Mouse (Mus musculus) embryonic facial prominence, embryonic 15.5 days (tissue): Measurements from ENCODE around the gene Sgpl1. TPM values are rescaled to one million over a fixed set of nuclear protein-coding genes. Genes with fewer than 3 reads are reported as not detected.

Source experiments
- ATAC-seq: fragments of 200-750 bp; cut with Nextera tagmentation; 2 replicates; pipeline ENCODE4 v1.8.0; 2017; ENCODE audit warnings: low read depth, moderate TSS enrichment; ENCODE audit not compliant: insufficient number of reproducible peaks, low FRiP score, low TSS enrichment
- H3K27ac ChIP-seq: fragments of 300-500 bp; sonication (generic); replicated peaks from 2 replicates; pipeline ENCODE4 v1.5.1; 2015; ENCODE audit warnings: mild to moderate bottlenecking, inconsistent platforms
- H3K27me3 ChIP-seq: fragments of 300-500 bp; sonication (generic); 2 replicates; pipeline ENCODE4 v1.6.1; 2015; ENCODE audit warnings: inconsistent platforms
- H3K36me3 ChIP-seq: fragments of 300-500 bp; sonication (generic); 2 replicates; pipeline ENCODE4 v1.6.1; 2015; ENCODE audit warnings: mild to moderate bottlenecking, inconsistent platforms
- H3K4me1 ChIP-seq: fragments of 300-500 bp; sonication (generic); 2 replicates; pipeline ENCODE4 v1.6.1; 2015; ENCODE audit warnings: inconsistent platforms
- H3K4me2 ChIP-seq: fragments of 300-500 bp; sonication (generic); replicated peaks from 2 replicates; pipeline ENCODE4 v1.6.1; 2015; ENCODE audit warnings: mild to moderate bottlenecking, inconsistent platforms
- H3K4me3 ChIP-seq: fragments of 300-500 bp; sonication (generic); replicated peaks from 2 replicates; pipeline ENCODE4 v1.5.1; 2015; ENCODE audit warnings: mild to moderate bottlenecking, inconsistent platforms
- H3K9ac ChIP-seq: fragments of 300-500 bp; sonication (generic); 2 replicates; pipeline ENCODE4 v1.6.1; 2015; ENCODE audit warnings: inconsistent platforms
- H3K9me3 ChIP-seq: fragments of 300-500 bp; sonication (generic); replicated peaks from 2 replicates; pipeline ENCODE4 v1.6.1; 2016; ENCODE audit warnings: inconsistent platforms
- WGBS: fragments of 180-500 bp; shearing (Covaris S2); methylation state at CpG from one replicate; pipeline ENCODE4 v1.1.7; 2015; 5-methylcytosine and 5-hydroxymethylcytosine counted together
- polyA plus RNA-seq: library from polyadenylated mRNA; unstranded; fragments of >200 nt; fragmentation: Nextera tagmentation; extraction: Ambion mirVana; gene quantifications from 2 replicates; pipeline ENCODE4 v1.2.1, GENCODE M21; 2015

Sgpl1 gene
- polyA plus RNA-seq: 63.4 and 66.7 TPM in 2 replicates

DNA sequence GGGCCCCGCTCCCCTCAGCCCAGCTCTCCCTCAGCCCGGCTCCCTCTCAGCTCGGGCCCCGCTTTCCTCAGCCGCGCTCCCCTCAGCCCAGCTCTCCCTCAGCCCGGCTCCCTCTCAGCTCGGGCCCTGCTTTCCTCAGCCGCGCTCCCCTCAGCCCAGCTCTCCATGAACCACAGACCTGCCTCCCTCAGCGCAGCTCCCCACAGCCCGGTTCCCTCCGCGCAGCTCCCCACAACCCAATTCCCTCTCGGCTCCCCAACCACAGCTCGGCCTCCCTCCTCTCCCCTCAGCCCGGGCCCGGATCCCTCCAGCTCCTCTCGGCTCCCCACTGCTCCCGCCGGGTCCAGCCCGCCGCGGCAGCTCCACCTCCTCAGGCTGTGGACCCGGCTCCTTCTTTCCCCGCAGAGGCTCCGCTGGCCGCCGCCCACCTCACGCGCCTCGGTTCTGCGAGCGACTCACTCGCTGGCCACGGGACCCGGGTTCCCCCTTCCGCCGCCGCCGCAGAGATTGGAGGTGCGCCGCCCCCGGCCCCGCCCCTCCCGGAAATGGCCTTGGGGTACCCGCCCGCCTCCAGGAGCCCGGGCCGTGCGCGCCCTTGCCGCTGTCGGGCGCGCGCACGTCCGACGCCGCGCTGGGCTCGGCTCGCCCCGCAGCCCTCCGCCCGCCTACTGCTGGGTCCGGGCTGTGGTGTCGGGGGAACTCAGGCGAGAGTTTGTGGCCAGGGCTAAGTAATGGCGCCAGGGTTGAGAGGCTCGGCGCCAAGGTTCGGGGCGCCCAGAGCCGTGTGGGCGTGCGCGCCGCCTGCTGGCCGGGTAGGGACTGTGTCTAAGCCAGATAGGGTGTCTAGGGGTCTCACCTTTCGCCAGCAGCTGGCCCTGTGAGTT, at the start of gene Sgpl1:
Gene Sgpl1, minus strand, starts transcription at position 547 of the 884 bp plus-strand sequence.
- H3K9me3 ChIP-seq: no peaks in the 10 kb centered on the region
- under 1% methylated on average over 82 of the region's 82 CpGs for WGBS
- H3K27ac ChIP-seq: peak within 1 kb of the TSS; percentile 96
- peak within 1 kb of the TSS; percentile 94 for H3K4me2 ChIP-seq
- H3K9ac ChIP-seq: peak within 1 kb of the TSS; percentile 94
- peaks cover 9% of the 10 kb centered on the region for H3K4me1 ChIP-seq
- no peaks in the 10 kb centered on the region for H3K27me3 ChIP-seq
- H3K4me3 ChIP-seq: peak within 1 kb of the TSS; percentile 92
- H3K36me3 ChIP-seq: no peaks in the 10 kb centered on the region
- ATAC-seq: peak; percentile 92

DNA sequence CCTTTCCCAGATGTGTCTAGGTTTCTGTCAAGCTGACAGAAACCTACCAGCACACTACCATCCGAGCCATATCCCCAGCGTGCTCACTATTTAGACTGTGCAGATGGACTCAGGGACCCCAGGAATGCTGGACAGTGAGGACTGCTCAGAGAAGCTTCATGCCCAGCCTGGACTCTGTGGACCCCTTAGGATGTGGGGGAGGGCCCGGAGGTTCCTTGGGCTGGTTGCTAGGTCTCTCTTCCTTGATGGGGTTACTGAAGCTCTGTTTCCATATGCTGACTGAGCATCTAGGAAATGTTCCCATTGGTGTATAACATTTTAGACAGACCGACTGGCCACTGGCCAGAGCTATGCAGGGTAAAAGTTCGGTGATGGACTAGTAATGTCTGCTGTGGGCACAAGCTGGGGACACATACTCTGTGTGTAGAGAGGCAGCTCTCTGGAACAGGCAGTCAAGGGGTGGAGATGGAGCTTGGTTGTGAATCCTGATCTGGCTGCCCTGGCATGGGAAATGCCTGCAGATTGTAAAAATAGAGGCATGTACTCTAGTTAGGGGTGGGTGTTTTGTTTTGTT, 48.3 kb upstream of the Sgpl1 start:
- 83% methylated on average over 5 of the region's 5 CpGs for WGBS
- Histone ChIP-seq H3K27ac (no peak overlapping the region), H3K4me2 (no peak overlapping the region), H3K9ac (no peak overlapping the region), H3K27me3 (no peaks in the 10 kb centered on the region), H3K9me3 (no peaks in the 10 kb centered on the region), H3K4me1 (0 out of 2 replicates have a peak, but pooled peaks cover 4% of the 10 kb centered on the region), H3K36me3 (no peaks in the 10 kb centered on the region), H3K4me3 (no peak overlapping the region)
- no peak for ATAC-seq

DNA sequence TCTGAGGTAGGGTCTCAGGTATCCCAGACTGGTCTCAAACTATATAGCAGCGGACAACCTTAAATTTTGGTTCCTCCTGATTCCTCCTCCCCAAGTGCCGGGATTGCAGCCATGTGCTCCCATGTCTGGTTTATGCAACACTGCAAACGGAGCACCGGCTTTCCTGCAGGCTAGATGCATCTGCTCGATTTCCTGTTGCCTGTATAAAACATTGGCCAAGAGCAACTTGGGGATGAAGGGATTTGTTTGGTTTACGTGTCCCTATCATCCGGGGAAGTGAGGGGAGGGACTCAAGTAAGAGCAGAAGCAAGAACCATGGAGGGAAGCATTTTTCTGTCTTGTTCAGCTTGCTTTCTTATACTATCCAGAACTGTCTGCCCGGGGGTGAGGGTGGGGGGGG, 47.7 kb upstream of the Sgpl1 start:
- Histone ChIP-seq H3K4me1 (0 out of 2 replicates have a peak, but pooled peaks cover 4% of the 10 kb centered on the region), H3K4me2 (no peak overlapping the region), H3K9me3 (no peaks in the 10 kb centered on the region), H3K27ac (no peak overlapping the region), H3K4me3 (no peak overlapping the region), H3K9ac (no peak overlapping the region), H3K27me3 (no peaks in the 10 kb centered on the region), H3K36me3 (no peaks in the 10 kb centered on the region)
- no peak for ATAC-seq
- WGBS: 68% methylated on average over 8 of the region's 8 CpGs

DNA sequence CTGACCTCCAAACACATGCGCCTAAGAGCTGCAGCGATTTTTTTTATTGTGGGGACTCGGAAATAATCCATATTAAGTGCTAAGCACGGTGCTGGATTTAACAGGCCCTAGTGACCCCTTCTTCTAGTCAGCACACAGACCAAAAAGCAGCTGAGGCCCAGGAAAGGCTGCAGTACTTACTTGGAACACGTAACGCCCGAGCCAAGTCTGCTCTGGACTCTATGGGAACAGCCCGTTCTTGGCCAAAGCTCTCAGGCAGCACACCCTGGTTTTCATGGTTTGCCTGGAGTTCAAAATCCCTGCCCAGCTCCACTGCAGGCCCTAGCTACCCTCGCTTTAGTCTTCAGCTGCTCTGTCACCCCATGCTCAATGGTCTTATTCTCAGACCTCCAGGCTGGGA, 47.1 kb upstream of the Sgpl1 start:
- WGBS: 78% methylated on average over 9 of the region's 9 CpGs
- no peak overlapping the region for H3K27ac ChIP-seq
- ATAC-seq: no peak
- H3K9me3 ChIP-seq: no peaks in the 10 kb centered on the region
- H3K4me1 ChIP-seq: 0 out of 2 replicates have a peak, but pooled peaks cover under 1% of the 10 kb centered on the region
- no peak overlapping the region for H3K4me3 ChIP-seq
- H3K4me2 ChIP-seq: no peak overlapping the region
- H3K27me3 ChIP-seq: no peaks in the 10 kb centered on the region
- no peaks in the 10 kb centered on the region for H3K36me3 ChIP-seq
- no peak overlapping the region for H3K9ac ChIP-seq

DNA sequence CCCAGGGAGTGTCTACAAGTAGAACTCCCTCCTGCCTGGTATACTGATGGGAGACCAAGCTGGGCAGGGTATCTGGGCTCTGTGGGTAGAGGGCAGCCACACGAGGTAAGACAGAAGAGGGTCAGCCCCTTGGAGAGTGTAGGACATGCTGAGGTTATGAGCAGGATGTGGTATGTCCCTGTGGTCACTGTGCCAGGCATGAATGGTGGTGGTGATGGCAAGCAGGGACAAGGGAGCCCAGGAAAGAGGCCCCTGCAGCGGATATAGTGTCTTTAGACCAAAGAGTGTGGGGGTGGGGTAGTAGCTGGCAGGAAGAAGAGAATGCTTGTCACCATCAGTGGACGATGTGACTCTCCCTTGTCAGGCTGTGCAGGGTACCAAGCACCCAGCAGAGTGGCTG, 40.5 kb upstream of the Sgpl1 start:
- Histone ChIP-seq H3K36me3 (no peaks in the 10 kb centered on the region), H3K9ac (no peak overlapping the region), H3K4me1 (no peaks in the 10 kb centered on the region), H3K4me3 (no peak overlapping the region), H3K27ac (no peak overlapping the region), H3K27me3 (no peaks in the 10 kb centered on the region), H3K9me3 (no peaks in the 10 kb centered on the region), H3K4me2 (no peak overlapping the region)
- 57% methylated on average over 3 of the region's 3 CpGs for WGBS
- no peak for ATAC-seq

DNA sequence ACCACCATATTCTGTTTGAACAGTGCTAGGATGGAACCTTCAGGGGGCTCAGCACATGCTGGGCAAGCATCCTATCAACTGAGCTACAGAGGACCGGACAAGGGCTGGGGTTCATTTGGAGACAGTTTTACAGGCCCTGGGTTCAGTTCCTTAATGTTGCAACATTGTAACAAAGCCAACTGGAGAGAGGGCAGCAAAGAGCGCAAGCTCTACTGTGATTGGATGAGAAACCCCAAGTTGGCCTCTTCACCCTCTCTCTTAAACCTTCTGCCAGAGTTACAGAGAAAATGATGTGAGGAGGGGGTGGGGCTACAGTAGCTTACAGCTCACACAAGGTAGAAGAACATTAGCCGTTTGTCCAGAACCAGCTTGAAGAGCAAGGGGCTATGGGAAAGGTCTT, 39.5 kb upstream of the Sgpl1 start:
- no peak for ATAC-seq
- no peak overlapping the region for H3K4me3 ChIP-seq
- no peaks in the 10 kb centered on the region for H3K9me3 ChIP-seq
- WGBS: 80% methylated on average over 3 of the region's 3 CpGs
- no peaks in the 10 kb centered on the region for H3K27me3 ChIP-seq
- no peak overlapping the region for H3K27ac ChIP-seq
- no peaks in the 10 kb centered on the region for H3K36me3 ChIP-seq
- no peaks in the 10 kb centered on the region for H3K4me1 ChIP-seq
- H3K4me2 ChIP-seq: no peak overlapping the region
- no peak overlapping the region for H3K9ac ChIP-seq

DNA sequence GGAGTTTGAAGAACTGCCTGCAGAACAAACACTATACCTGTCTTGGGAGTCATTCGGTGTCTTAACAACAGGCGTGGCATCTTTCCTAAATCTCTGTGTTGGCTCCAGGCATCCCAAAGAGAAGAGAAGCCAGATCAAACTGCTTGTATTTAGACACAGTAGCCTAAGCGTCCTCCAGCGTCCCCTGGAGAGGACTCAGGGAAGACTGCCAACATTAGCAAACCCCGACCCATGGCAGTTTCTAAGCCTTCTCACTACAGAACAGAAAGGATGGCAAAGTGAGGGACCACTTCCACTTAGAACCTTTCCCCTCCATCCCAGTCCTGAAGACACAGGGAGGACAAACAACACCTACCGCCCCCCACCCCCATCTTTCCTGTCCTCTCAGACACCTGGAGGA, 32.4 kb upstream of the Sgpl1 start:
- H3K4me2 ChIP-seq: no peak overlapping the region
- 56% methylated on average over 6 of the region's 6 CpGs for WGBS
- H3K36me3 ChIP-seq: no peaks in the 10 kb centered on the region
- no peak overlapping the region for H3K4me3 ChIP-seq
- no peak overlapping the region for H3K27ac ChIP-seq
- no peak for ATAC-seq
- no peak overlapping the region for H3K9ac ChIP-seq
- peaks cover 8% of the 10 kb centered on the region for H3K4me1 ChIP-seq
- H3K9me3 ChIP-seq: no peaks in the 10 kb centered on the region
- peaks cover 2% of the 10 kb centered on the region for H3K27me3 ChIP-seq

DNA sequence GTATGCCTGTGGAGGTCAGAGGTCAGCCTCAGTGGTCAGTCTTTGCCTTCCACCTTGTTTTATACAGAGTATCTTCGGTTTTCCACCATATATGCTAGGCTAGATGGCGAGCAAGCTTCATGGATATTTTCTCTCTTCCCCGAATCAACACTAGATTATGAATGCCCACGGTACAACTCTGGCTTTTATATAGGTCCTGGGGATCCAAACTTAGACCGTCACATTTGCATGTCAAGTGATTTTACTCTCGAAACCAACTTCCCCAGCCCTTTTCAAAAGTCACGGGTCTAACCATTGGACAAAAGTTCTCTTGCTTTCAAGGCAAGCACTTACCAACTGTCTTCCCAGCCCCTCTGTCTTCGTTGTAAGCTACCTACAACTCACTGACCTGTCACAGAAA, 31.2 kb upstream of the Sgpl1 start:
- 85% methylated on average over 8 of the region's 8 CpGs for WGBS
- H3K27me3 ChIP-seq: peaks cover 2% of the 10 kb centered on the region
- no peak for ATAC-seq

DNA sequence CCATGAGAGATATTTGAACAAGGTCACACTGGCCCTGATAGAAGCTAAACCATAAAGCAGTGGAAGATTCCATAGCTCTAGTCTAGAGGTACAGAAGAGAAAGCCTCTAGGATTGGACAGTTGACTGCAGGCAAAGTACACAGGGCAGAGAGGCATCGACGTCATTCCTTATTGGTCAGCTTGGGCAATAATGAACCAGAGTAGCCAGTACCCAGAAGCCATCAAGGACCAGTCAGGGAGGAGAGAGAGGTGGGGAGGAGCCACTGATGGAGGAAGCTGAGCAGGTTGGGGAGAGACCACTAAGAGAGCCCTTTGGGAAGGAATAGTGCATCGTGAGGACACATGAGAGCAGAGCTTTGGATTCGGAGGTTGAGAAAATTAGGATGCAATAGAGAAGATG, 30.2 kb upstream of the Sgpl1 start:
- Histone ChIP-seq H3K36me3 (no peaks in the 10 kb centered on the region), H3K4me1 (peaks cover 8% of the 10 kb centered on the region), H3K27me3 (peaks cover 2% of the 10 kb centered on the region), H3K9ac (no peak overlapping the region), H3K27ac (no peak overlapping the region), H3K9me3 (no peaks in the 10 kb centered on the region), H3K4me3 (no peak overlapping the region), H3K4me2 (no peak overlapping the region)
- no peak for ATAC-seq
- WGBS: 81% methylated on average over 4 of the region's 4 CpGs

More for the DNA sequence above, 31.2 kb upstream of the Sgpl1 start:
- no peak overlapping the region for H3K27ac ChIP-seq
- peaks cover 8% of the 10 kb centered on the region for H3K4me1 ChIP-seq
- no peaks in the 10 kb centered on the region for H3K9me3 ChIP-seq
- H3K4me2 ChIP-seq: no peak overlapping the region
- no peak overlapping the region for H3K4me3 ChIP-seq
- H3K36me3 ChIP-seq: no peaks in the 10 kb centered on the region
- no peak overlapping the region for H3K9ac ChIP-seq

DNA sequence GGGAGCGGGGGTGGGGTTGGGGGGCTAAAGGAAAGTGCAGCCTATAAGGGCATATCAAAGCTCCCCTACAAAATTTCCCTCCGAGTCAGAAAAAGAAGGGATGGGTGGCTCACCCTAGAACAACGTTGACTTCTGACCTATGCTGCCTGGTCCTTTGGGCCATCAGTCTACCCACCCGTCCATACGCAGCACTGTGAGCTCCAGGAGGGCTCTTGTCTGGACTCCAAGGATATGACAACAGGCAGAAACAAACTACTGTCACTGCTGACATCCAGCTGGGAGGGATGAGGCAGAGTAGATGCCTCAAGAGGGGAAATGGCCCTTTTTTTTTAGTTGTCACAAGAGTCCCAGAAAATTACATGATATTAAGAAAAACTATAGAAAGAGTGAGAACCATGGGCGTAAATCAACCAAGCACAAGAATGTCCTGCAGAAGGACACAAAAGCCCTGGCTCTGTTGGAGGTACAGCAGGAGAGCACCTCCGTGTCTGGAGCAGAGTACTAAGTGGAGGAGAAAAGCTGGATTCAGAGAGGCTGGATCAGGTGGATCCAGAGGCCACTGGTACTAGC, 28.8 kb upstream of the Sgpl1 start:
- Histone ChIP-seq H3K9me3 (no peaks in the 10 kb centered on the region), H3K4me1 (peaks cover 8% of the 10 kb centered on the region), H3K4me3 (no peak overlapping the region), H3K27me3 (peaks cover 4% of the 10 kb centered on the region), H3K4me2 (peak overlapping the region; percentile 19), H3K36me3 (no peaks in the 10 kb centered on the region), H3K27ac (no peak overlapping the region), H3K9ac (no peak overlapping the region)
- ATAC-seq: no peak
- 48% methylated on average over 7 of the region's 7 CpGs for WGBS

DNA sequence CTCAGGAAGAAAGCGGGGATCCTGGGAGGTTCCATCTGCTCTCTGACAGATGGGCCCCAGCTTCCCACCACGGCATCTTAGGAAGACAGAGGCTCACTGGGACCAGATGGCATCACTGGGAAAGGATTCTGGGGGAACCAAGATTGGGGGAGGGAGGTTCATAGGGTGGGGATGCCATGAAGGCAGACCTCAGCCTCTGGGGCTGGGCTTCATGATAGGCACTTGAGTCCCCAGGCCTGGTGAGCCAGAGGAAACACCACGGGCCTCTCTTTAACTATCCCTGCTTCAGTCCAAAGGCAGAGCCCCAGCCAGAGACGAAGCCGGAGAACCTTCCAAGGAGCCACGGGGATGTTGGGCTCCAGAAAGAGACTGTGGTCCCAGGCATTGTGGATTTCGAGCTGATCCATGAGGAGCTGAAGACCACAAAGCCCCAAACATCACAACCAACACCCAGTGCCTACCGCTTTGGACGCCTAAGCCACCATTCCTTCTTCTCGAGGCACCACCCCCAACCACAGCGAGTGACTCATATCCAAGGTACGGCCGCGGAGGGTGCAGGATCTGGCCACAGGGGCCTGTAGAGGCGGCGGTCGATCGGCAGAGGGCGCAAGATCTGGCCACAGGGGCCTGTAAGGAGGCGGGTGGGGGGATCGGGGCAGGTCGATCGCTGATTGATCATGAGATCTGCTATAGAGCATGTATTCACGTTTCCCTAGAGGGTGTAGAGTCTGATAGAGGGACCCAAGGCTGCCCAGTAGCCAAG, 28.1 kb upstream of the Sgpl1 start:
- peaks cover 8% of the 10 kb centered on the region for H3K4me1 ChIP-seq
- WGBS: 13% methylated on average over 24 of the region's 24 CpGs
- peak; percentile 25; the same call in 1 of the 2 replicates for ATAC-seq
- H3K4me3 ChIP-seq: no peak overlapping the region
- no peak overlapping the region for H3K27ac ChIP-seq
- H3K36me3 ChIP-seq: no peaks in the 10 kb centered on the region
- no peaks in the 10 kb centered on the region for H3K9me3 ChIP-seq
- no peak overlapping the region for H3K9ac ChIP-seq
- H3K27me3 ChIP-seq: peaks cover 4% of the 10 kb centered on the region
- H3K4me2 ChIP-seq: peak overlapping the region; percentile 19
